Mouse (Mus musculus) inflammation-experienced regulatory T-cells (primary cell): ENCODE measurements around the gene Tbc1d4. TPM values are rescaled to one million over a fixed set of nuclear protein-coding genes. Genes with fewer than 3 reads are reported as not detected.

Experiments used
- polyA plus RNA-seq, 2 experiments: library from polyadenylated mRNA; unstranded; fragments of 100-300 nt; shearing (Covaris generic); gene quantifications; one replicate each; pipeline ENCODE4 v1.2.1; 2017

Tbc1d4 gene
- polyA plus RNA-seq: 100 to 1,000 TPM; 147 to 176 TPM

DNA sequence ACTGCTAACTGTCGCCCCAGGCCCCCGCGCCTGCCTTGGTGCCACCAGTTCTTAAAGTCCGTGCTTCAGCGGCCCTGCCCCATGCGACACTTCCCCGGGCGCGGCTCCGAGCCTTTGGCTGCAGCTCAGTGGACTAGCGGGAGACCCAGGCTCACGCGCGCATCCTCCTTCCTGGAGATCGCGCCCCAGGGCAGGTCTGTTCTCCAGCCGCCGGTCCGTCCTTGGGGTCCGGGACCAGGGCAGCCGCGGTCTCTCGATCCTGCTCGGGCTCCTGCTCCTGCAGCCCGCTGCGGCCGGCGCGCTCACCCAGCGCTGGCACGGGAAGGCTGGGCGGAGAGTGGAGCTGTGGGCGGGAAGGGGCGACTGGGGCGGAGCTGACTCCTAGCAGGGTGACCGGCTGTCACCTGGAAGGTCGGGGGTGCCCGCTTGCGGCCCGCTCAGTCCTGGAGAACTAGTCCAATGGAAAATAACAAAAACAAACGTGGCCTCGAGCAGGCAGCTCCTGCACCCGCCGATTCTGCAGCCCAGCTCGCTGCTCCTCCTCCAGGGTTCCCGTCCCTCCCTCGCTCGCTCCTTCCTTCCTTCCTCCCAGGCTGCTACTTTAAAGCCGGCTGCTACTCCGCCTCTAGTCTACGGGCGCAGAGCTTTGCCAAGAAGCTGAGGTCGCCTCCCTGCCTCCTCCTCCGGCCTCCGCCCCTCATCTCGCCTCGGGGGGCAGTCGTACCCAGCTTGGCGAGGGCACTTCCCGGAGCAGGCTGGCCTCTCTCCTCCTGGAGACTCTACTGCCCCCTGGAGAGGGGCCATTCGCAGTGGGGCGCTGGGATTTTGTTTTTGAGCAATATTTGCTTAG, at the start of gene Tbc1d4:
TSS of gene Tbc1d4 (minus strand) at position 673 of the 850 bp plus-strand sequence.

DNA sequence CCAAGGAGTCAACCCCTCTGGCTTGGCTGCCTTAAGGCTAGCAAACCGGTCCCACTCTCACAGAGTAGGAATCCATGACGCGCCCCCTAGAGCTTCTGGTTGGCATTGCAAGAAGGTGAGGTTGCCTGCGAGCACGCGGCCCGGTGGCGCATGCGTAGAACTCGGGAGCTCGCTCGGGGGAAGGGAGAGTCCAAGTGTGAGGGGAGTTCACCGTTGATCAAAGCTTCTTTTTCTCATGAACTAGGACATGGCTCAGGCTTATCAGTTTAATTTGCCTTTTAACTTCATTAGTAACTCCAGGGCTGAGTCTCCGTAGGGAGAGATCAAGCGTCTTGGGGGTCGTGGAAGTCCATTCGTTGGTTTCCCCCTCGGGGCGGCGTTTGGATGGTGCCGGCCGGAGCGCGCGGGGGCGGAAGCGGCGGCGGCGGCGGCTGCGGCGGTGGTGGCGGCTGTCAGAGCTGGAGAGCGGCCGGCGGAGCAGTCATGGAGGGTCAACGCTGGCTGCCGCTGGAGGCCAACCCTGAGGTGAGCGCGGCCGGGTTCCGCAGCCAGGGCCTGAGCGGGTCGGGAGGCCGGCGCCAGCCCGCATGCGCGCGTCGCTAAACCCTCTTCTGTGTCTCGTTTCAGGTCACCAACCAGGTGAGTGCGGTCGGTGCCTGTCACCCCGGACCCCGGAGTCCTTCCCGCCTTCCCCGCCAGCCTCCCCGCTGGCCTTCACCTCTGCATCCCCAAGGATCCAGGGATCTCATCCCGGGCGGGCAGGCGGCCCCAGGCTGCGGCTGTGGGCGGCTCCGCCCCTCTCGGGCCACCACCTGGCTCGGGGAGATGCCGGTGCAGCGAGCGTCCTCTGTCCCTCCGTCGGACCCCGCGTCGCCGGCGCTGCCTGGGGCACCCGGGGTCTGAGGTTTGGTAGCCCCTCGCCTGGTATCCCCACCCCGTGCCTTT, 44.9 kb upstream of the Tbc1d4 start, which contains the start of gene Uchl3:
TSS of gene Uchl3 (plus strand) at position 387 of the 945 bp plus-strand sequence.

DNA sequence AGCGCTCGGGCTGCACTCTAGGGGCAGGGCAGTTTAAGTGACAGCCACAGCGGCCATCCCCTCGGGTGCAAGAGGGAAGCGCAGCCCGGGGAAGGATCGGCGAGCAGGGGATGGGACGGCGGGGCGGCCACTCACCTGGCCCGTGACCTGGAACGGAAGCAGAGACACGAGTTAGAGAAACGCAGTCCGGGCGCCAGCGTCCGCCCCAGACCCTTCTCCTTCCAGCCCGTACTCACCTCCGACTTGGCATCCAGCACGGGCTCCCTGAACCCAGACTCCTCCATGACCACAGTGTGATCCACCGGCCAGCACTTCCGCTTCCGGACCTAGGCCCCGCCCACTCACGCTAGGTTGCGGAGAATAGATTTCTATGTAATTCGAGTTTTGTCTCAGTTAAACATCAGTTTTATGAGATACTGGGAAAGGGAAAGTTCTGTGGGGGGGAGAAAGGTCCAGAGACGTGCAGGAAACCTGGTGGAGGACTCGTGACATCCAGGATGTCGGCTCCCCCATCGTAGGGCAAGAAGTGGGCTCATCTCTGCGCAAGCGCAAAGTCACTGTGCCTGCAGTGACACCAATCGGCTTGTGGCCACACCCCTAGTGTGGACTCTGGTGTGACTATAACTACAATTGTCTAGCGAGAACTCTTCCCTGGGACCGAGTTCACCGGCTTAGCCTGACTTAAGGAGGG, 31.3 kb upstream of the Tbc1d4 start, which contains the start of gene Commd6:
TSS of gene Commd6 (minus strand) at position 534 of the 691 bp plus-strand sequence.

Other genes starting within 250 kb of the Tbc1d4 start
- 100 to 1,000 TPM; 102 to 105 TPM for gene Commd6, start 31.5 kb upstream of the Tbc1d4 start, polyA plus RNA-seq
- gene Uchl3, start 44.8 kb upstream of the Tbc1d4 start, polyA plus RNA-seq: 100 to 1,000 TPM in 1 of 2 experiments, 10 to 100 TPM in 1; 58.9 to 102 TPM
- not detected for gene Gm9922, start 120.6 kb upstream of the Tbc1d4 start, polyA plus RNA-seq
- 1 to 10 TPM in 1 of 2 experiments, under 1 TPM in 1; 0.59 to 3.2 TPM for gene Lmo7, start 120.8 kb upstream of the Tbc1d4 start, polyA plus RNA-seq